Mouse (Mus musculus): ENCODE results near the gene Yme1l1. TPM values are rescaled to one million over a fixed set of nuclear protein-coding genes. Genes with fewer than 3 reads are reported as not detected.

Gene Yme1l1
- polyA plus RNA-seq (2012; rRNA removed): 5.0 and 7.7 TPM in 2 replicates

- Histone ChIP-seq H3K27me3 (replicated peaks; ENCODE audit: control insufficient read depth, insufficient read depth, low read length) (no peaks in the 10 kb centered on the region), H3K4me1 (ENCODE audit: control insufficient read depth, insufficient read depth, low read length) (peaks cover 10% of the 10 kb centered on the region), H3K4me3 (ENCODE audit: insufficient read depth, low read depth, low read length) (peak within 1 kb of the TSS; percentile 82), H3K36me3 (ENCODE audit: control insufficient read depth, insufficient read depth, low read length) (no peaks in the 10 kb centered on the region; the same call in 1 of the 2 replicates), H3K27ac (ENCODE audit: insufficient read depth, low read depth, low read length) (peak within 1 kb of the TSS; percentile 99)
- peak; percentile 98 for DNase-seq
- under 1% methylated on average over 61 of the region's 61 CpGs for whole genome bisulfite sequencing
- 0 out of 2 replicates have a peak, but pooled peaks have one; percentile 20 for TF ChIP-seq CTCF (conservative IDR thresholded peaks at IDR 0.05; ENCODE audit: insufficient read depth, insufficient read length, low read depth, low read length)
- no peak for TF ChIP-seq POLR2A (IDR thresholded peaks at IDR 0.05; ENCODE audit: low read depth, low read length)
These were observed at the start of gene Yme1l1, which contains the start of gene Mastl for GRCm38 (mm10) chr2:23155777-23156607. Gene Yme1l1 (plus strand): TSS chr2:23156369. Gene Mastl (minus strand): TSS chr2:23156024.

GRCm38 (mm10) chr2:23119573-23119972 lies 36.6 kb upstream of the Yme1l1 start:
- DNase-seq: no peak
- Histone ChIP-seq H3K4me1 (ENCODE audit: control insufficient read depth, insufficient read depth, low read length) (no peaks in the 10 kb centered on the region), H3K27me3 (replicated peaks; ENCODE audit: control insufficient read depth, insufficient read depth, low read length) (no peaks in the 10 kb centered on the region), H3K27ac (ENCODE audit: insufficient read depth, low read depth, low read length) (no peak overlapping the region), H3K36me3 (ENCODE audit: control insufficient read depth, insufficient read depth, low read length) (no peaks in the 10 kb centered on the region), H3K4me3 (ENCODE audit: insufficient read depth, low read depth, low read length) (no peak overlapping the region)
- no peak for TF ChIP-seq POLR2A (IDR thresholded peaks at IDR 0.05; ENCODE audit: low read depth, low read length)
- TF ChIP-seq CTCF (conservative IDR thresholded peaks at IDR 0.05; ENCODE audit: insufficient read depth, insufficient read length, low read depth, low read length): no peak

GRCm38 (mm10) chr2:23155199-23155621 lies 959 bp upstream of the Yme1l1 start:
- Histone ChIP-seq H3K36me3 (ENCODE audit: control insufficient read depth, insufficient read depth, low read length) (no peaks in the 10 kb centered on the region; the same call in 1 of the 2 replicates), H3K4me3 (ENCODE audit: insufficient read depth, low read depth, low read length) (peak overlapping the region; percentile 82), H3K27me3 (replicated peaks; ENCODE audit: control insufficient read depth, insufficient read depth, low read length) (no peaks in the 10 kb centered on the region), H3K27ac (ENCODE audit: insufficient read depth, low read depth, low read length) (peak overlapping the region; percentile 13; the same call in 1 of the 2 replicates), H3K4me1 (ENCODE audit: control insufficient read depth, insufficient read depth, low read length) (peaks cover 9% of the 10 kb centered on the region)
- peak; percentile 55 for DNase-seq
- WGBS: 3% methylated on average over 5 of the region's 5 CpGs
- TF ChIP-seq POLR2A (IDR thresholded peaks at IDR 0.05; ENCODE audit: low read depth, low read length) (no peak), CTCF (conservative IDR thresholded peaks at IDR 0.05; ENCODE audit: insufficient read depth, insufficient read length, low read depth, low read length) (no peak)

GRCm38 (mm10) chr2:23156608-23157081 lies 476 bp downstream of the Yme1l1 start:
- WGBS: under 1% methylated on average over 17 of the region's 17 CpGs
- no peak for DNase-seq
- H3K27ac ChIP-seq (ENCODE audit: insufficient read depth, low read depth, low read length): peak overlapping the region; percentile 79
- no peaks in the 10 kb centered on the region for H3K27me3 ChIP-seq (replicated peaks; ENCODE audit: control insufficient read depth, insufficient read depth, low read length)
- no peak for TF ChIP-seq CTCF (conservative IDR thresholded peaks at IDR 0.05; ENCODE audit: insufficient read depth, insufficient read length, low read depth, low read length)
- no peaks in the 10 kb centered on the region; the same call in 1 of the 2 replicates for H3K36me3 ChIP-seq (ENCODE audit: control insufficient read depth, insufficient read depth, low read length)
- H3K4me3 ChIP-seq (ENCODE audit: insufficient read depth, low read depth, low read length): peak overlapping the region; percentile 82
- H3K4me1 ChIP-seq (ENCODE audit: control insufficient read depth, insufficient read depth, low read length): peaks cover 11% of the 10 kb centered on the region

- DNase-seq: no peak
- Histone ChIP-seq H3K27ac (ENCODE audit: insufficient read depth, low read depth, low read length) (no peak overlapping the region), H3K4me3 (ENCODE audit: insufficient read depth, low read depth, low read length) (no peak overlapping the region), H3K4me1 (ENCODE audit: control insufficient read depth, insufficient read depth, low read length) (no peaks in the 10 kb centered on the region), H3K27me3 (replicated peaks; ENCODE audit: control insufficient read depth, insufficient read depth, low read length) (no peaks in the 10 kb centered on the region), H3K36me3 (ENCODE audit: control insufficient read depth, insufficient read depth, low read length) (peaks cover 8% of the 10 kb centered on the region)
- TF ChIP-seq CTCF (conservative IDR thresholded peaks at IDR 0.05; ENCODE audit: insufficient read depth, insufficient read length, low read depth, low read length) (no peak), POLR2A (IDR thresholded peaks at IDR 0.05; ENCODE audit: low read depth, low read length) (no peak)
- WGBS: 87% methylated on average over 3 of the region's 3 CpGs
These were observed 16.1 kb downstream of the Yme1l1 start for GRCm38 (mm10) chr2:23172305-23172704.

- H3K36me3 ChIP-seq (ENCODE audit: control insufficient read depth, insufficient read depth, low read length): peaks cover 16% of the 10 kb centered on the region
These were observed 38.2 kb downstream of the Yme1l1 start for GRCm38 (mm10) chr2:23194366-23194765.

GRCm38 (mm10) chr2:23201034-23201433 lies 44.9 kb downstream of the Yme1l1 start:
- Histone ChIP-seq H3K36me3 (ENCODE audit: control insufficient read depth, insufficient read depth, low read length) (peaks cover 1% of the 10 kb centered on the region), H3K4me3 (ENCODE audit: insufficient read depth, low read depth, low read length) (no peak overlapping the region), H3K27ac (ENCODE audit: insufficient read depth, low read depth, low read length) (no peak overlapping the region), H3K27me3 (replicated peaks; ENCODE audit: control insufficient read depth, insufficient read depth, low read length) (no peaks in the 10 kb centered on the region), H3K4me1 (ENCODE audit: control insufficient read depth, insufficient read depth, low read length) (no peaks in the 10 kb centered on the region)
- no peak for DNase-seq
- TF ChIP-seq CTCF (conservative IDR thresholded peaks at IDR 0.05; ENCODE audit: insufficient read depth, insufficient read length, low read depth, low read length) (no peak), POLR2A (IDR thresholded peaks at IDR 0.05; ENCODE audit: low read depth, low read length) (no peak)
- WGBS: 50% methylated on average over 1 of the region's 1 CpGs

More at GRCm38 (mm10) chr2:23194366-23194765, 38.2 kb downstream of the Yme1l1 start:
- TF ChIP-seq CTCF (conservative IDR thresholded peaks at IDR 0.05; ENCODE audit: insufficient read depth, insufficient read length, low read depth, low read length) (no peak), POLR2A (IDR thresholded peaks at IDR 0.05; ENCODE audit: low read depth, low read length) (no peak)
- Histone ChIP-seq H3K27ac (ENCODE audit: insufficient read depth, low read depth, low read length) (no peak overlapping the region), H3K4me1 (ENCODE audit: control insufficient read depth, insufficient read depth, low read length) (no peaks in the 10 kb centered on the region), H3K4me3 (ENCODE audit: insufficient read depth, low read depth, low read length) (no peak overlapping the region), H3K27me3 (replicated peaks; ENCODE audit: control insufficient read depth, insufficient read depth, low read length) (no peaks in the 10 kb centered on the region)
- DNase-seq: no peak
- 90% methylated on average over 1 of the region's 1 CpGs for WGBS
